Mouse (Mus musculus) liver, embryonic 11.5 days (tissue): ENCODE results near the gene Rps6ka4. TPM values are rescaled to one million over a fixed set of nuclear protein-coding genes. Genes with fewer than 3 reads are reported as not detected.

Experiments
- ATAC-seq: fragments of 200-750 bp; cut with Nextera tagmentation; replicated peaks from 2 replicates; pipeline ENCODE4 v1.8.0; 2017; ENCODE audit warnings: moderate number of reproducible peaks, mild to moderate bottlenecking, moderate TSS enrichment, moderate library complexity; ENCODE audit not compliant: low FRiP score
- DNase-seq: peaks from one replicate; pipeline ENCODE4 v3.0.0-alpha.2; 2017; ENCODE audit warnings: low spot score
- H3K27ac ChIP-seq: fragments of 300-500 bp; sonication (generic); 2 replicates; pipeline ENCODE4 v1.5.1; 2014; ENCODE audit warnings: mild to moderate bottlenecking, low read depth, low read length, control low read depth
- H3K27me3 ChIP-seq: fragments of 300-500 bp; sonication (generic); replicated peaks from 2 replicates; pipeline ENCODE4 v1.6.1; 2014; ENCODE audit warnings: low read length, mixed read lengths; ENCODE audit not compliant: control insufficient read depth, insufficient read depth
- H3K36me3 ChIP-seq: fragments of 300-500 bp; sonication (generic); 2 replicates; pipeline ENCODE4 v1.6.1; 2014; ENCODE audit warnings: mild to moderate bottlenecking, low read length, moderate library complexity, mixed read lengths; ENCODE audit not compliant: control insufficient read depth, insufficient read depth
- H3K4me1 ChIP-seq: fragments of 300-500 bp; sonication (generic); replicated peaks from 2 replicates; pipeline ENCODE4 v1.6.1; 2014; ENCODE audit warnings: low read length, mixed read lengths; ENCODE audit not compliant: control insufficient read depth, insufficient read depth
- H3K4me2 ChIP-seq: fragments of 300-500 bp; sonication (generic); 2 replicates; pipeline ENCODE4 v1.6.1; 2014; ENCODE audit warnings: mild to moderate bottlenecking, control low read depth, moderate library complexity
- H3K4me3 ChIP-seq: fragments of 300-500 bp; sonication (generic); 2 replicates; pipeline ENCODE4 v1.5.1; 2014; ENCODE audit warnings: low read depth, low read length, control low read depth
- H3K9ac ChIP-seq: fragments of 300-500 bp; sonication (generic); 2 replicates; pipeline ENCODE4 v1.6.1; 2014; ENCODE audit warnings: low read depth, low read length, control low read depth
- H3K9me3 ChIP-seq: fragments of 300-500 bp; sonication (generic); 2 replicates; pipeline ENCODE4 v1.6.1; 2016; ENCODE audit warnings: low read length, inconsistent platforms, mixed read lengths; ENCODE audit not compliant: control insufficient read depth
- WGBS: fragments of 180-500 bp; shearing (Covaris S2); extraction: QIAGEN DNeasy Blood & Tissue Kit; methylation state at CpG from one replicate; pipeline ENCODE4 v1.1.7; 2014; 5-methylcytosine and 5-hydroxymethylcytosine counted together
- microRNA-seq: library from miRNA; unstranded; fragments of <30 nt; microRNA quantifications from one replicate; pipeline ENCODE4, GENCODE M21; 2017; ENCODE audit warnings: borderline number of aligned reads
- polyA plus RNA-seq: library from polyadenylated mRNA; unstranded; fragments of >200 nt; fragmentation: Nextera tagmentation; extraction: Ambion mirVana; gene quantifications from 2 replicates; pipeline ENCODE4 v1.2.1, GENCODE M21; 2014

Rps6ka4 gene
- polyA plus RNA-seq, 1 experiment from 2014 or later: 12.6 TPM

GRCm38 (mm10) chr19:6826601-6827000 is 13.8 kb downstream of the Rps6ka4 start:
- Histone ChIP-seq H3K36me3 (no peaks in the 10 kb centered on the region), H3K27ac (no peak overlapping the region), H3K9me3 (no peaks in the 10 kb centered on the region), H3K9ac (no peak overlapping the region), H3K4me2 (no peak overlapping the region), H3K27me3 (peaks cover 46% of the 10 kb centered on the region), H3K4me1 (peaks cover under 1% of the 10 kb centered on the region), H3K4me3 (no peak overlapping the region)
- ATAC-seq (no peak), DNase-seq (no peak)
- 66% methylated on average over 3 of the region's 3 CpGs for WGBS

- DNase-seq (no peak), ATAC-seq (no peak)
- no peak overlapping the region for H3K4me3 ChIP-seq
- H3K9ac ChIP-seq: no peak overlapping the region
- peaks cover 33% of the 10 kb centered on the region for H3K27me3 ChIP-seq
- H3K4me2 ChIP-seq: no peak overlapping the region
- no peaks in the 10 kb centered on the region for H3K36me3 ChIP-seq
- no peak overlapping the region for H3K27ac ChIP-seq
- no peaks in the 10 kb centered on the region; the same call in 1 of the 2 replicates for H3K4me1 ChIP-seq
- 79% methylated on average over 6 of the region's 6 CpGs for WGBS
- no peaks in the 10 kb centered on the region for H3K9me3 ChIP-seq
These were observed 15.1 kb downstream of the Rps6ka4 start for GRCm38 (mm10) chr19:6825384-6825783.

GRCm38 (mm10) chr19:6820538-6821195 is 19.8 kb downstream of the Rps6ka4 start:
- no peak for DNase-seq
- WGBS: 83% methylated on average over 13 of the region's 13 CpGs
- no peak overlapping the region for H3K27ac ChIP-seq

GRCm38 (mm10) chr19:6819143-6819827 is 21.2 kb downstream of the Rps6ka4 start:
- no peaks in the 10 kb centered on the region for H3K36me3 ChIP-seq
- H3K9ac ChIP-seq: no peak overlapping the region
- H3K4me3 ChIP-seq: no peak overlapping the region
- peaks cover 7% of the 10 kb centered on the region; the same call in 1 of the 2 replicates for H3K27me3 ChIP-seq
- DNase-seq (no peak), ATAC-seq (no peak)
- WGBS: 45% methylated on average over 10 of the region's 10 CpGs
- no peak overlapping the region for H3K4me2 ChIP-seq
- no peaks in the 10 kb centered on the region for H3K4me1 ChIP-seq
- no peaks in the 10 kb centered on the region for H3K9me3 ChIP-seq
- H3K27ac ChIP-seq: no peak overlapping the region

More at GRCm38 (mm10) chr19:6820538-6821195, 19.8 kb downstream of the Rps6ka4 start:
- Histone ChIP-seq H3K4me3 (no peak overlapping the region), H3K36me3 (no peaks in the 10 kb centered on the region), H3K27me3 (peaks cover 7% of the 10 kb centered on the region; the same call in 1 of the 2 replicates), H3K9me3 (no peaks in the 10 kb centered on the region), H3K4me1 (no peaks in the 10 kb centered on the region), H3K4me2 (no peak overlapping the region), H3K9ac (no peak overlapping the region)
- no peak for ATAC-seq

- H3K4me2 ChIP-seq: no peak overlapping the region
- WGBS: 70% methylated on average over 3 of the region's 3 CpGs
- H3K9me3 ChIP-seq: no peaks in the 10 kb centered on the region
- DNase-seq (no peak), ATAC-seq (no peak)
- H3K36me3 ChIP-seq: no peaks in the 10 kb centered on the region
- no peaks in the 10 kb centered on the region for H3K27me3 ChIP-seq
- no peaks in the 10 kb centered on the region for H3K4me1 ChIP-seq
- H3K27ac ChIP-seq: no peak overlapping the region
- no peak overlapping the region for H3K4me3 ChIP-seq
- no peak overlapping the region for H3K9ac ChIP-seq
These were observed 25.5 kb downstream of the Rps6ka4 start for GRCm38 (mm10) chr19:6814958-6815357.

GRCm38 (mm10) chr19:6814366-6814765 is 26.1 kb downstream of the Rps6ka4 start:
- H3K9ac ChIP-seq: no peak overlapping the region
- 57% methylated on average over 4 of the region's 4 CpGs for WGBS
- DNase-seq (no peak), ATAC-seq (no peak)
- no peak overlapping the region for H3K4me2 ChIP-seq
- H3K9me3 ChIP-seq: no peaks in the 10 kb centered on the region
- no peak overlapping the region for H3K4me3 ChIP-seq
- H3K27me3 ChIP-seq: no peaks in the 10 kb centered on the region
- no peak overlapping the region for H3K27ac ChIP-seq
- H3K36me3 ChIP-seq: no peaks in the 10 kb centered on the region
- H3K4me1 ChIP-seq: no peaks in the 10 kb centered on the region

Small RNA genes within 50 kb of the gene (microRNA-seq; reads per million reads assigned to microRNA genes)
- not detected for gene Mir5046

Other genes with a start within 250 kb of the Rps6ka4 start
- gene Ccdc88b, start 17.6 kb upstream of the Rps6ka4 start, polyA plus RNA-seq: 2.8 and 4.4 TPM in 2 replicates
- gene Trmt112, start 69.1 kb upstream of the Rps6ka4 start, polyA plus RNA-seq: 167 and 169 TPM in 2 replicates
- gene Prdx5, start 69.5 kb upstream of the Rps6ka4 start, polyA plus RNA-seq: 106 and 117 TPM in 2 replicates
- gene Esrra, start 81.2 kb upstream of the Rps6ka4 start, polyA plus RNA-seq: 4.1 and 5.9 TPM in 2 replicates
- gene Catsperz, start 84.7 kb upstream of the Rps6ka4 start, polyA plus RNA-seq: 0.49 and 0.91 TPM in 2 replicates
- 0.18 and 0.38 TPM in 2 replicates for gene Kcnk4, start 93.9 kb upstream of the Rps6ka4 start, polyA plus RNA-seq
- gene Bad, start 101.2 kb upstream of the Rps6ka4 start, polyA plus RNA-seq: 51.9 and 54.7 TPM in 2 replicates
- gene Gpr137, start 101.8 kb upstream of the Rps6ka4 start, polyA plus RNA-seq: 18.2 and 18.9 TPM in 2 replicates
- 189 and 221 TPM in 2 replicates for gene Ppp1r14b, start 134.3 kb upstream of the Rps6ka4 start, polyA plus RNA-seq
- 20.6 and 23.4 TPM in 2 replicates for gene Plcb3, start 135.8 kb upstream of the Rps6ka4 start, polyA plus RNA-seq
- gene Fkbp2, start 139.9 kb upstream of the Rps6ka4 start, polyA plus RNA-seq: 111 and 124 TPM in 2 replicates
- 24.3 and 28.8 TPM in 2 replicates for gene Vegfb, start 147.0 kb upstream of the Rps6ka4 start, polyA plus RNA-seq
- 14.0 and 14.7 TPM in 2 replicates for gene Dnajc4, start 151.9 kb upstream of the Rps6ka4 start, polyA plus RNA-seq
- gene Nudt22, start 155.5 kb upstream of the Rps6ka4 start, polyA plus RNA-seq: 15.9 and 16.9 TPM in 2 replicates
- gene Trpt1, start 155.5 kb upstream of the Rps6ka4 start, polyA plus RNA-seq: 3.9 and 4.9 TPM in 2 replicates
- gene Fermt3, start 178.8 kb upstream of the Rps6ka4 start, polyA plus RNA-seq: 155 and 170 TPM in 2 replicates
- 356 and 387 TPM in 2 replicates for gene Stip1, start 199.3 kb upstream of the Rps6ka4 start, polyA plus RNA-seq
- 5.9 and 6.7 TPM in 2 replicates for gene Macrod1, start 216.2 kb upstream of the Rps6ka4 start, polyA plus RNA-seq